Mouse (Mus musculus): ENCODE data around the gene Rps3a1.
A peak's percentile ranks its signal among the peaks of the same experiment; 100 is the strongest.

The Rps3a1 gene

DNA sequence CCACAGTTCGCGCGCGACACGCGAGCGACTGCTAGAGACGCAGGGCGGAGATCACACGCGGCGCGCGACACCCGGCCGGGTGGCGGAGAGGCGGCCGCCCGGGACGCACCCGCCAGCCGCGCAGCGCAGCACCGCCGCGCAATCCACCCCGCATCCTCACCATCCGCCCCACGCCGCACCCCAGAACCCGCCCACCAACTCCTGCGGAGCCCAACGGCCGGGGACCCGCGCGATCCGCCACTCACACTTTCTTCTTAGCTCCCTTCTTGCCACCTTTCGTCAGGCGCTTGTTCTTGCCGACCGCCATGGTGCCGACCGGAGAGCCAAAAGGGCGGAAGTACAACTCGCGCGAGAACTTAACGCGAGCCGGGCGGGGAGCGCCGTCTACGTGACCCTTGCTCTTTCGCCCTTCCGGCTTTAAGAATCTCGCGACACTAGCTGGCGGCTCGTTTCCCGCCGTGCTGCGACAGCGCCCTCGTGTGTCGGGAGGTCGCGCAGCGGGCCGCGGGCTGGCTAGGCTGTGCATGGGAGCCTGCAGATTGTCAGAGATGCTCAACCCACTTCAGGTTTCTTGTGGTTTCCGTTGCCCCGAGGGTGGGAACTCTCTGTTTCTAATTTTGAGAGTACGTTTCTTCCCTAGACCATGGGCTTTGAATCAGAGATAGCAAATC is at the start of gene Rps3a1:
Gene Rps3a1, minus strand, starts transcription at position 440 of the 671 bp plus-strand sequence.
- peak; percentile 97 for DNase-seq (ENCODE audit: low read depth, low spot score)

DNA sequence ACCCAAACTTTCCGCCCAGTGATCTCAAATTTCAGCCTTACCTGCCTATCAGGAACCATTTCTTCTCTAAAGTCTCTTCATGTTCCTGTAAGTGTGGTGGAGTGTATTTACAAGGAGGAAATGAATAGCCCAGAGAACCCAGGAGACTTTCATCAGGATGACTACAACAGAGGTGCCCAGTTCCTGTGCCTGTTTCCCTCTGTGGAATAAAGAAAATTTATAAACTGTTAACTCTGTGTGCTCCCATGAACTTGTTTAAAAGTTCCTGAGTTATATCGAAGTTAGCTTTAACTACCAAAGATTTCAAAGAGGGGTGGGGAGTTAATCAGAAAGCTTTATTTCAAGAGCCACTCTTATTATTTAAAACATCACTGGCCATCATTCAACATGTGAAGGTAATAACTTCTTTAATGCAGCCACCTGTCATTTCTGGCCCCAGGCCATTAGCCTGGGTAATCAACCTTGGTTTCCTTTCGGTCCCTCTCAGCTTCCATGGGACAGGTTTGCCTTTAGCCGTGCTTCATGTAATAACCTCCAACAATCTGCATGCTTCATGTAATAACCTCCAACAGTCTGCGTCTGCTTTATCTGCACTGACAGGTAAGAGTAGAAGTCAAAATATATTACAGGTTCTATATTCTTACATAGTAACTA is 45.4 kb upstream of the Rps3a1 start:
- DNase-seq (ENCODE audit: low read depth, low spot score), result no peak

DNA sequence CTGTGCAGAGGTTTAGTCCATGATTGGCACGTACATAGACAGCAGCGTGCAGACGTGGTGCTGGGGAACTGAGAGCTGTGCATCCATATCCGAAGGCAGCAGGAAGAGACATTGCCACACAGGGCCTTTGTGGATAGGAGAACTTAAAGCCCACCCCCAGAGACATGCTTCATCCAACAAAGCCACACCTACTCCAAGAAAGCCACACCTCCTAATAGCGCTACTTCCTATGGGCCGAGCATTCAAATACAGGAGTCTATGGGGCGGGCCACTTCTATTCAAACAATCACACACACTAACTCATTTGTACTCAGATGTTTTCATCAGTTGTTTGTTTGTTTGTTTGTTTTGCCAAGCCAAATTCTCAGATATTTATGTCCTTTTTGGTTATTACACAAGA is 42.0 kb upstream of the Rps3a1 start:
- no peak for DNase-seq (ENCODE audit: low read depth, low spot score)

- DNase-seq (ENCODE audit: low read depth, low spot score), result no peak
Observed at GRCm38 (mm10) chr3:86181107-86181506, 38.6 kb upstream of the Rps3a1 start.

DNA sequence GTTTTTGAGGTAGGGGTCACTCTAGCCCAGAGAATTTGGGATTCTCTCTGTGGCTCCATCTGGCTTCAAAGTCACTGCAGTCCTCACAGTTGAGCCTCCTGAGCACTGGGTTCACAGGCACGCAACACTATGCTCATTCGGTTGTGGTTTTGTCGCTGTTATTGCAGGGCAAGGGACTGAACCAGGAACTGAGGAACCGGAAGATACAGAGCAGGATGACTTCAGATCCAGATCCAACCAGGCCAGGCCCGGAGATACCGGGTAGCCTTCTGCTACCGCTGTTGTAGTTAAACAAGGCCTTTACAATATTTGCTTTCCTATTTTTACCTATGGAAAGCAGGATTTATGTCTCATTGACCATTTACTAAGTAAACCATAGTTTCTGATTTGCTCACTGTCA is 37.2 kb upstream of the Rps3a1 start:
- DNase-seq (ENCODE audit: low read depth, low spot score), result no peak

GRCm38 (mm10) chr3:86168841-86169425 is 26.4 kb upstream of the Rps3a1 start:
- DNase-seq (ENCODE audit: low read depth, low spot score), result no peak

GRCm38 (mm10) chr3:86149521-86149920 is 7.0 kb upstream of the Rps3a1 start:
- no peak for DNase-seq (ENCODE audit: low read depth, low spot score)

GRCm38 (mm10) chr3:86149063-86149462 is 6.6 kb upstream of the Rps3a1 start:
- no peak for DNase-seq (ENCODE audit: low read depth, low spot score)

DNA sequence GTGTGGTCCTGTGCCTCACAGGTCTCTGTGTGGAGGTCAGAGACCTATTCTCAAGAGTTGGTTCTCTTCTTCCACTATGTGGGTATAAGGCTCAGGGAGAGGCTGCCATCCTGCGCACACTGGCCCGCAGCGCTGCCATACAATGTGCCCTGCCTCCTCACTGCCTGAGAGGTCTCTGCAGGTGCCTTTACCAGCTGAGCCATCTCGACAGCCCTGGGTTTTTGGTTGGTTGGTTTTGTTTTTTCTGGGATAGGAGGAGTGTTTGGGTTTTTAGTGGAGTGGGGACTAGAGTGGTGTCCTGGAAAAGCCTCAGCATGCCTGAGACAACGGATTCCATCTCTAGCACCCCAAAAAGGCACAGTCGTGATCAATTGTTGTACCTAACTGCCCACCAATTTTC is 841 bp upstream of the Rps3a1 start:
- DNase-seq (ENCODE audit: low read depth, low spot score), result no peak

DNA sequence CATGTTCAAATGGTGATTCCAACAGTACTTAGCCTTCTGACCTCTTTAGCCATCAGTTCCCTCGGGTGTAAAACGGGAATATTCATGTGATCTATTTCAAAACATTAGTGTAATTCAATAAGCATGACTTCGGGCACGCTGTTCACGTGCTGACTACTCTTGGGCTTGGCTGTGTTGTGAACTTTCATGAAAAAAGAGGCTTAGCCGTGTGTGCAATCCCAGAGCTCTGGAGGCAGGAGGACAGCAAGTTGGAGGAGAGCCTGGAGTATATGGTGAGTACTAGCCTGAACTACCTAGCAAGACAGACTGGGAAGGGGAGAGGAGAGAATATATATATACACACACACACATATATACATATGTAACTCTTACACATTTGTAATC is 424 bp upstream of the Rps3a1 start:
- DNase-seq (ENCODE audit: low read depth, low spot score), result no peak

GRCm38 (mm10) chr3:86141886-86142262 is 628 bp downstream of the Rps3a1 start:
- no peak for DNase-seq (ENCODE audit: low read depth, low spot score)

GRCm38 (mm10) chr3:86141366-86141765 is 1.1 kb downstream of the Rps3a1 start:
- DNase-seq (ENCODE audit: low read depth, low spot score), result no peak

GRCm38 (mm10) chr3:86139660-86140059 is 2.8 kb downstream of the Rps3a1 start:
- DNase-seq (ENCODE audit: low read depth, low spot score), result no peak

DNA sequence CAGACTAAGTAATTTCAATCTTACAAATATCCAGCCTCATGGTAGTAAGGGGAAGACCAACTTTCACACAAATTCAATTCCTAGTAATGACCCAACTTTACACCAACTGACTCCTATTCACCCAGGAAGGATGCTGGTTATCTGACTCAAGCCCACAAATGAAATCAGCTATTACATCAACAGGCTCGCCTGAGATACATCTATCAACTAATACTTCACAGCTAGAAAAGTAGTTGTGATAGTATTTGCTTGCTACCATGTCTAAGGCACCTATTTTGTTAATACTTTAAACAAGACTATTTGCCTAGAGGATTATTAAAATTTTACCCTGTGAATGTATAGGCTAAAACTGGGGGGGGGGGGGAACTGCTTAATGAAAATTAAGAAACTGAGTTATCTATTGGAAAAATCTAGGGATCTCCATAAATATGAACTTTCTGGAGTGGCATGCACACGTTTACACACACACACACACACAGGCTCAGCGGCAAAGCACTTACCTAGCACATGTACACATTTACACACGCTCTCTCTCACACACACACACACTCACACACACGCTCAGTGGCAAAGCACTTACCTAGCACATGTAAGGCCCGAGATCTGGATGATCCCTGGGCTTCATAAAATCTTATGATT is 5.4 kb downstream of the Rps3a1 start:
- DNase-seq (ENCODE audit: low read depth, low spot score), result no peak

- DNase-seq (ENCODE audit: low read depth, low spot score), result no peak
Observed at GRCm38 (mm10) chr3:86135886-86136563, 6.5 kb downstream of the Rps3a1 start.

DNA sequence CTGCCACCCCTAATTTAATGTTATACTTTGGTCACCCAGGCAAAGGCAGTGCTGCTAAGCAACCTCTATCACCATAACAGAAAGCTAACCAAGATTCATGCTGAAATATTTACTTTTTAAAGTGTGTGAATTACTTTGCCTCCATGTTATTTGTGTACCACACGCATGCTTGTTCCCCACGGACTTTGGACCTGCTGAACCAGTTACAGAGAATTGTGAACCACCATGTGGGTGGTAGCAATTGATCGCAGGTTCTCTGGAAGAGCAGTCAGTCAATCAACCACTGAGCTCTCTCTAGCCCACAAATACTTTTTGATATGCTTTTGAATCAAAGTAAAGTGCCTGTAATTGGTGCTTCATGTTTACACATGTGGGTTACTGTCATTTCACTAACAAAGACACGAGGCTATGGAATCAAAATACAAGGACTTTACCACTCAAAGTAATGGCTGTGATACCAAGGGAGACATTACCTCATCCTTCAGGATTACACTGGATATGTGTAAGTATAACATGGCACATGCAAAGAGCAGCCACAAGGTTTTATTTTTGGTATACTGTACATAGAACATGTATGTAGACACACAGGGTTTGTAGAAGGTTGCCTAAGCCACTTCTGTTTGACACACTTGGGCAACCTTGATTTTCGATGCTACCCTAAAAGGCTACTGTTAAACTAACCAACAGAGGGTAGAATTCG is 7.4 kb downstream of the Rps3a1 start:
- no peak for DNase-seq (ENCODE audit: low read depth, low spot score)

- peak; percentile 60 for DNase-seq (ENCODE audit: low read depth, low spot score)
Observed at GRCm38 (mm10) chr3:86129757-86130156, 12.7 kb downstream of the Rps3a1 start.

- no peak for DNase-seq (ENCODE audit: low read depth, low spot score)
Observed at GRCm38 (mm10) chr3:86123251-86123746, 19.2 kb downstream of the Rps3a1 start.

GRCm38 (mm10) chr3:86122156-86122555 is 20.3 kb downstream of the Rps3a1 start:
- no peak for DNase-seq (ENCODE audit: low read depth, low spot score)

DNA sequence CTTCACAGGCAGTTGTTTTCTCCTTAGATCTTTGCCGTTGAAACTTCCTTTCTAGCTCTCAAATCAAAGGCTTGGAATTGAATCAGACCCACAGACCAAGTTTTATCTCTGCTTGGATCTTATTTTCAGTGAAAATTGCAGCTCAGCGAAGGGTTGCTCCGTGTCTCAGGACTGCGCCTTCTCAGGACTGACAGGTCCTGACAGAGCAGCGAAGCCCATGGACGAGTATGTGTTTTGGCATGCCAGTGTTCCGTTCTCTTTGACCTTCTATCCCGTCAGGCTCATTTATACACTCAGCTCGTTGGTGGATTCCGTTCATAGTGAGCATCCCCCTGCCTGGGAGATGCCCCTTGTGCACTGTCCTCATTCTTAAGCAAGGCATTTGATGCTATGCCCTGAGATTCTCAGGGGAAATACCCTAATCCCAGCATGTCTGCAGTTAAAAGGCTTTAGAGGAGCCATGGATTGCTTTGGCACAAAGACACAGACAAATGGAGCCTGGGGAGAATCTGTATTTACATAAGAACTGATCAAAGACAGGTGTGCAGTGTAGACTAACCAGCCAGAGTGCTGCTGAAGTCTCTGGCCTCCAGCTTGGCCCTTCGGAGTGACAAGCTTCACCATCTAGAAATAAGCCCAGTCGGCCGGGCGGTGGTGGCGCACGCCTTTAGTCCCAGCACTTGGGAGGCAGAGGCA is 23.1 kb downstream of the Rps3a1 start:
- no peak for DNase-seq (ENCODE audit: low read depth, low spot score)

DNA sequence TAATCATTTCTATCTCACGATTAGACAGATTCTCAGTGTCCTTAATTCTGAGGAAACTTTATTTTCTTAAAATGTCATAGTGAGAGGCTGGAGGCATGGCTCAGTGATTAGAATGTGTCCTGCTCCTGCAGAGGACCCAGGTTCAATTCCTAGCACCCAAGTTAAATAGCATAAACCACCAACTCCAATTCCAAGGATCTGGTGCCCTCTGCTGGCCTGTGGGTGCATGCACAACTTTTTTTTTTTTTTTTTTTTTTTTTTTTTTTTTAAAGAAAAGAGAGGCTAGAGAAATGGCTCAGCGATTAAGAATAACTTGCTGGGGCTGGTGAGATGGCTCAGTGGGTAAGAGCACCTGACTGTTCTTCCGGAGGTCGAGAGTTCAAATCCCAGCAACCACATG is 25.6 kb downstream of the Rps3a1 start:
- no peak for DNase-seq (ENCODE audit: low read depth, low spot score)
